Mouse (Mus musculus): ENCODE measurements at regions not wholly inside any gene's neighbourhood (a gene's known extent, or its start where the extent isn't known, plus 50 kb on each side); places are given as distances from the start of the nearest gene placed in this dataset.

- Histone ChIP-seq H3K4me1 (peaks cover 14% of the 10 kb centered on the region), H3K27me3 (ENCODE audit: low read depth, poor library complexity, severe bottlenecking) (no peaks in the 10 kb centered on the region), H3K36me3 (no peaks in the 10 kb centered on the region), H3K27ac (no peak overlapping the region), H3K4me3 (no peak overlapping the region), H3K9me3 (replicated peaks) (peaks cover 2% of the 10 kb centered on the region; the same call in 1 of the 2 replicates)
- no peak for DNase-seq (ENCODE audit: low spot score)
- 93% methylated on average over 5 of the region's 5 CpGs for WGBS
Measured at GRCm38 (mm10) chr17:74920056-74920455, 85.3 kb upstream of the Ltbp1 start.

DNA sequence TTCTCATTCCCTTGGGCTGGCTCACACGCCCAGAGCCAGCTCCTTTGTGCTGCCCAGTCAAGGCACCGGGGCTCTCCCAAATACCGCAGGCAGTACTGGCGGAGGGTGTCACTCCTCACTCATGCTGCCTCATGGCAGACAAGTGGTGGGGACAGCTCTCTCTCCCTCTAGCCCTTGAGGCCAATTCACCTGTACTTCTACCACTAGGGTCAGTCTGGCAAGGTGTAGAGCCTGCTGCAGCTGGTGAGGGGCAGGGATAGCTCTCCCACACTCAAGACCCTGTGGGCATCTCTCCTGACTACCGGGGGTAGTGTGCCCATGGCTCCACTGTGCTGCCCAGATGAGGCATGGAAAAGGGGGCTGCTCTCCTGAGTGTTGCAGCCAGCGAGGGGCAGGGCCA lies 84.0 kb upstream of the Ltbp1 start:
- Histone ChIP-seq H3K9me3 (replicated peaks) (peaks cover 2% of the 10 kb centered on the region; the same call in 1 of the 2 replicates), H3K4me1 (peaks cover 14% of the 10 kb centered on the region), H3K4me3 (no peak overlapping the region), H3K27me3 (ENCODE audit: low read depth, poor library complexity, severe bottlenecking) (no peaks in the 10 kb centered on the region), H3K27ac (no peak overlapping the region), H3K36me3 (no peaks in the 10 kb centered on the region)
- 86% methylated on average over 6 of the region's 6 CpGs for WGBS
- no peak for DNase-seq (ENCODE audit: low spot score)

DNA sequence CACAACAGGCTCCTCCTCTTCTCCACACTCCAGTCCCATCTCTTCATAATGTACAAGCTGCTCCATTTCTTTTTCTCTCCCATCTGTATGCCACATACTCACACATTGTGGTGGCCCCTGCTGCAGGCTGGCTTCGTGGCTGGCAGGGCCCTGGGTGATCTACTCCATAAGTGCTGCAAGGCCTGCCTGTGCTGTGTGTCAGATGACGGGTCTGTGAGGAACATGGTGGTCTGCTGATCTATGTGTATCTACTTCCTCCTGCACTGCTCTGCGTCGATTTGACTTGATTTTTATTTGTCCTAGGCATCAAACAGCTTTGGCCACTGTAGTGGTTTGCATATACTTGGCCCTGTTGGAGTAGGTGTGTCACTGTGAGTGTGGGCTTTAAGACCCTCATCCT lies 83.4 kb upstream of the Ltbp1 start:
- H3K9me3 ChIP-seq (replicated peaks) = no peaks in the 10 kb centered on the region
- no peak for DNase-seq (ENCODE audit: low spot score)
- peaks cover 14% of the 10 kb centered on the region for H3K4me1 ChIP-seq
- no peaks in the 10 kb centered on the region for H3K27me3 ChIP-seq (ENCODE audit: low read depth, poor library complexity, severe bottlenecking)
- no peaks in the 10 kb centered on the region for H3K36me3 ChIP-seq
- WGBS = 65% methylated on average over 4 of the region's 4 CpGs
- H3K4me3 ChIP-seq = no peak overlapping the region
- no peak overlapping the region for H3K27ac ChIP-seq

GRCm38 (mm10) chr17:74922591-74922990 lies 82.8 kb upstream of the Ltbp1 start:
- Histone ChIP-seq H3K27ac (0 out of 2 replicates have a peak overlapping the region, but pooled peaks have one; percentile 46), H3K4me1 (peaks cover 14% of the 10 kb centered on the region), H3K4me3 (no peak overlapping the region), H3K27me3 (ENCODE audit: low read depth, poor library complexity, severe bottlenecking) (no peaks in the 10 kb centered on the region), H3K36me3 (no peaks in the 10 kb centered on the region), H3K9me3 (replicated peaks) (no peaks in the 10 kb centered on the region)
- 18% methylated on average over 3 of the region's 3 CpGs for WGBS
- DNase-seq (ENCODE audit: low spot score) = no peak

DNA sequence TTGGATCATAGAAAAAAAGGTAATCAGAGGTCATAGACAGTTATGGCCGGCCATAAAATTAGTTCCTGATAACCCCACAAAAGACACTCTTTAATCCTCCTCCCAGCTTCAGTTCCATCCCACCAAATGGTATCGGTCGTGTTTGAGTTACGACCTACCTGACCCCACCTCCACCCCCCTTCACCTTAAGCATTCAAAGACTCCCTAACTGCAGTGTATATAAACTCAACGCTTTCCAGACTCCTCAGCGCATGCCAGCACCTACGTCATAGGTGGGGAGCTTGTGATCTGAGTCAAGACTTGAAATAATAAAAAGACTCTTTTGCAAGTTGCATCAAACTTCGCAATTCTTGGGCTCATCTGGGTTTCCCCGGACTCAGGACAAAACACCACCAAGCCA lies 82.3 kb upstream of the Ltbp1 start:
- Histone ChIP-seq H3K27ac (no peak overlapping the region), H3K4me3 (no peak overlapping the region), H3K4me1 (peaks cover 14% of the 10 kb centered on the region), H3K27me3 (ENCODE audit: low read depth, poor library complexity, severe bottlenecking) (no peaks in the 10 kb centered on the region), H3K9me3 (replicated peaks) (no peaks in the 10 kb centered on the region), H3K36me3 (no peaks in the 10 kb centered on the region)
- WGBS = 21% methylated on average over 9 of the region's 9 CpGs
- no peak for DNase-seq (ENCODE audit: low spot score)

- no peak overlapping the region for H3K4me3 ChIP-seq
- no peak overlapping the region for H3K27ac ChIP-seq
- no peaks in the 10 kb centered on the region for H3K27me3 ChIP-seq (ENCODE audit: low read depth, poor library complexity, severe bottlenecking)
- H3K4me1 ChIP-seq = peaks cover 14% of the 10 kb centered on the region
- no peaks in the 10 kb centered on the region for H3K36me3 ChIP-seq
- no peaks in the 10 kb centered on the region for H3K9me3 ChIP-seq (replicated peaks)
- WGBS = 89% methylated on average over 6 of the region's 6 CpGs
- DNase-seq (ENCODE audit: low spot score) = no peak
Measured at GRCm38 (mm10) chr17:74925131-74925530, 80.2 kb upstream of the Ltbp1 start.

DNA sequence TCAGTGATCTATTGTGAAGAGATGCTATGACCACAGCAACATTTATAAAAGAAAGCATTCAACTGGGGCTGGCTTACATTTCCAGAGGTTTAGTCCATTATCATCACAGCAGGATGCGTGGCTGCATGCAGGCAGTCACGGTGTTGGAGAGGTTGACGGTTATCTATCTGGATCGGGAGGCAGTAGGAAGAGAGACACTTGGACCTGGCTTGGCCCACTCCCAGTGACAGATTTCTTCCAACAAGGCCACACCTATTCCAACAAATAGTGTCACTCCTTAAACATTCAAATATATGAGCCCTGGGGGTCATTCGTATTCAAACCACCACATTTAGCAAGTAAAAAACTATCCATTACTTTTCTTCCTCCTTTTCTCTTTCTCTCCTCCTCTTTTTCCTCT lies 77.4 kb upstream of the Ltbp1 start:
- Histone ChIP-seq H3K36me3 (no peaks in the 10 kb centered on the region), H3K9me3 (replicated peaks) (no peaks in the 10 kb centered on the region), H3K4me3 (no peak overlapping the region), H3K27me3 (ENCODE audit: low read depth, poor library complexity, severe bottlenecking) (no peaks in the 10 kb centered on the region), H3K4me1 (peaks cover 10% of the 10 kb centered on the region), H3K27ac (no peak overlapping the region)
- 69% methylated on average over 5 of the region's 5 CpGs for WGBS
- no peak for DNase-seq (ENCODE audit: low spot score)

GRCm38 (mm10) chr17:74931540-74931939 lies 73.8 kb upstream of the Ltbp1 start:
- no peak overlapping the region for H3K4me3 ChIP-seq
- 52% methylated on average over 4 of the region's 4 CpGs for WGBS
- no peak for DNase-seq (ENCODE audit: low spot score)
- peaks cover 5% of the 10 kb centered on the region; the same call in 1 of the 2 replicates for H3K4me1 ChIP-seq
- H3K27ac ChIP-seq = no peak overlapping the region
- no peaks in the 10 kb centered on the region for H3K9me3 ChIP-seq (replicated peaks)
- H3K36me3 ChIP-seq = no peaks in the 10 kb centered on the region
- no peaks in the 10 kb centered on the region for H3K27me3 ChIP-seq (ENCODE audit: low read depth, poor library complexity, severe bottlenecking)

DNA sequence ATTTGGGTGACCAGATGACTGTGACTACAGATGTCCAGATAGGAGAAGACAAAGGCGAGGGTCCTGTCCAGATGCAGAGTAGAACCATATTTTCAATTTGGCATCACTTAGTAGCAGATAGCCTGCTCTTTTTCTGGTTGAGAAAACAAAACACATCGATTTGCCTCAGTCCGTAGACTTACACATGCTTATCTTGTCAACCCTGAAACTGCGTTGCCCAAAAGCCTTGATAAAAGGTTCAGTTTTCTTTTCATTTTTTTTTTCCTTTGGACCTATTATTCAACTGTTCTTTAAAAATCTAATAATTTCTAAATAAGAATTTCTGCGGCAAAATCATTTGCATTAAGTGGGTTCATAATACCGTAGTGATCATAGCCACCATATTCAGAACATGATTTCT lies 64.0 kb upstream of the Ltbp1 start:
- H3K36me3 ChIP-seq = no peaks in the 10 kb centered on the region
- 0 out of 2 replicates have a peak, but pooled peaks cover 4% of the 10 kb centered on the region for H3K4me1 ChIP-seq
- 93% methylated on average over 6 of the region's 6 CpGs for WGBS
- no peak overlapping the region for H3K27ac ChIP-seq
- H3K9me3 ChIP-seq (replicated peaks) = no peaks in the 10 kb centered on the region
- no peaks in the 10 kb centered on the region for H3K27me3 ChIP-seq (ENCODE audit: low read depth, poor library complexity, severe bottlenecking)
- no peak overlapping the region for H3K4me3 ChIP-seq
- no peak for DNase-seq (ENCODE audit: low spot score)

DNA sequence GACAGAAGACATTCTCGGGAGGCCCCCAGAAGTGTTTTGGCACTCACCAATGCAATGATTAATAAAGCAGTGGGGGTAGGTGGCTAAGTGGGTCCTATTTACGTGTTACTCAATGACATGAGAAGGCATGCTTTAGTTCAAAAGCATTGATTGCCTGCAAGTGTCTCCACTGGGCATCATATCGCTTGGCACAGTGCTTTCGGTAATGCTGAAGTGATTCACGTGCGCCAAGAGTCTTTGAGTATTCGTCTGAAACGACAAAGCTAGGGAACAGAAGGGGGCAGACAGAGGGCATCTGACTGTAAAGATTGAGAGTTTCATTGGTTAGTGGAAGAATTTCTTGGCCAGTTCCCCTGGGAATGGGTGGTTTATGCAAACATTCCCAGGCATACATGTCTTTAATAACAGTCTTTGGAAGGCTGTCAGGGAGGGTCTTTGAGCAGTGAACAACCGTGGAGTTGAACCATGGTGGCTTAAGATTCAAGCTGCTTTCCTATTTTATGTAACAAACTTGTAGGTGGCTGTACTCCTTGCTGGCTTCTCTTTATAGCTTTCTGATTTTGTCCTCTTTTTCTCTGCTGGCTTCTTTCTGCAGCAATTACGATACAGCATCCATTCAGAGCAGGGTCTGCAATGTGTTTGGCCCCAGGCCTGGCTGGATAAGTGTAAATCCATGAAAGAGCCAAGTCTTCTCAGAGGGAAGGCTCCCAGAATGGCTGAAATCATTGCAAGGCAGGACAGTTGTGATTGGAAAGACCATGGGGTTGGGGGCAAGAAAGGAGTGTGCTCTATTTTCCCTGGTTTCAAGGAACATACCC lies 62.2 kb upstream of the Ltbp1 start:
- no peak for DNase-seq (ENCODE audit: low spot score)
- whole genome bisulfite sequencing = 82% methylated on average over 10 of the region's 10 CpGs

GRCm38 (mm10) chr17:74943802-74944193 lies 61.6 kb upstream of the Ltbp1 start:
- H3K9me3 ChIP-seq (replicated peaks) = no peaks in the 10 kb centered on the region
- 34% methylated on average over 4 of the region's 4 CpGs for WGBS
- H3K27me3 ChIP-seq (ENCODE audit: low read depth, poor library complexity, severe bottlenecking) = no peaks in the 10 kb centered on the region
- H3K36me3 ChIP-seq = no peaks in the 10 kb centered on the region
- 0 out of 2 replicates have a peak, but pooled peaks cover 4% of the 10 kb centered on the region for H3K4me1 ChIP-seq
- H3K27ac ChIP-seq = no peak overlapping the region
- no peak overlapping the region for H3K4me3 ChIP-seq
- DNase-seq (ENCODE audit: low spot score) = no peak

More for the DNA sequence above, 62.2 kb upstream of the Ltbp1 start:
- no peak overlapping the region for H3K4me3 ChIP-seq
- H3K4me1 ChIP-seq = 0 out of 2 replicates have a peak, but pooled peaks cover 4% of the 10 kb centered on the region
- H3K36me3 ChIP-seq = no peaks in the 10 kb centered on the region
- no peak overlapping the region for H3K27ac ChIP-seq
- no peaks in the 10 kb centered on the region for H3K9me3 ChIP-seq (replicated peaks)
- H3K27me3 ChIP-seq (ENCODE audit: low read depth, poor library complexity, severe bottlenecking) = no peaks in the 10 kb centered on the region

GRCm38 (mm10) chr17:74945149-74945548 lies 60.2 kb upstream of the Ltbp1 start:
- H3K4me3 ChIP-seq = no peak overlapping the region
- no peaks in the 10 kb centered on the region for H3K27me3 ChIP-seq (ENCODE audit: low read depth, poor library complexity, severe bottlenecking)
- no peaks in the 10 kb centered on the region for H3K9me3 ChIP-seq (replicated peaks)
- H3K36me3 ChIP-seq = no peaks in the 10 kb centered on the region
- no peak overlapping the region for H3K27ac ChIP-seq
- 82% methylated on average over 6 of the region's 6 CpGs for whole genome bisulfite sequencing
- DNase-seq (ENCODE audit: low spot score) = no peak
- 0 out of 2 replicates have a peak, but pooled peaks cover 4% of the 10 kb centered on the region for H3K4me1 ChIP-seq

- 85% methylated on average over 3 of the region's 3 CpGs for WGBS
- Histone ChIP-seq H3K36me3 (no peaks in the 10 kb centered on the region), H3K4me3 (no peak overlapping the region), H3K9me3 (replicated peaks) (no peaks in the 10 kb centered on the region), H3K4me1 (0 out of 2 replicates have a peak, but pooled peaks cover 4% of the 10 kb centered on the region), H3K27ac (no peak overlapping the region), H3K27me3 (ENCODE audit: low read depth, poor library complexity, severe bottlenecking) (no peaks in the 10 kb centered on the region)
- DNase-seq (ENCODE audit: low spot score) = no peak
Measured at GRCm38 (mm10) chr17:74948476-74948875, 56.9 kb upstream of the Ltbp1 start.
